Mouse (Mus musculus): Measurements from ENCODE around the gene Rfng.

GRCm38 (mm10) chr11:120789355-120789754 lies 5.3 kb upstream of the Rfng start:
- TF ChIP-seq POLR2A (IDR thresholded peaks at IDR 0.05; ENCODE audit: control insufficient read depth, extremely low read depth, insufficient read depth, low read length, poor library complexity) (no peak), CTCF (IDR thresholded peaks at IDR 0.05; ENCODE audit: borderline replicate concordance, control insufficient read depth, extremely low read depth, insufficient read depth, low read length, poor library complexity) (no peak)
